Mouse (Mus musculus): ENCODE data around the gene Dnajb14. TPM values are rescaled to one million over a fixed set of nuclear protein-coding genes. Genes with fewer than 3 reads are reported as not detected.
A peak's percentile ranks its signal among the peaks of the same experiment; 100 is the strongest.
"Not testable (repeated sequence)": the region's sequence is repeated elsewhere in the genome, so short reads cannot be mapped to it uniquely, and the experiment has no call there.

The Dnajb14 gene
- polyA plus RNA-seq, 1 experiment = 2.5 TPM

DNA sequence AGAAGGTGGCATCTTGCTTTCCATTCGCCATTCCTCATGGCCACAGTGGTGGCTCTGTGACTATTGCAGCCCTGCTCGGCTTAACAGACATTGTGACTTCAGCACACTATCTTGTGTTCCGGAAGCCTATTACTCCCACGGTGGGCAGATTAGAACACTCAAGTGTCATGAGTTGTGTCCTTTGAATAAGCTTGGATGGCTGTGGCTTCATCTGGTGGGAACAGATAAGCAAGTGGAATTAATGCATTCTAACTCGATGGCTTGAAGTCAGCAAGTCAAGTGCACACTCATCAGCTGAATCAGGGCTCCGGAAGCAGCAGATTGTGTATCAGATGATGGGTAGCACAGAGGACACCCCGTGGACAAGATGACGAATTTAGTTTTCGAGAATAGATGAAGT, 90.4 kb downstream of the Dnajb14 start:
- H3K9me3 ChIP-seq = no peaks in the 10 kb centered on the region
- peaks cover 88% of the 10 kb centered on the region for H3K4me1 ChIP-seq
- H3K4me3 ChIP-seq (replicated peaks) = peak overlapping the region; percentile 3
- no peaks in the 10 kb centered on the region for H3K27me3 ChIP-seq (replicated peaks)
- peaks cover 93% of the 10 kb centered on the region for H3K36me3 ChIP-seq (replicated peaks; ENCODE audit: low read length)
- TF ChIP-seq GATA1 (IDR thresholded peaks at IDR 0.05; ENCODE audit: borderline replicate concordance, low read length) (peak; percentile 99), FLI1 (IDR thresholded peaks at IDR 0.05; ENCODE audit: low read length) (peak; percentile 70)

- Histone ChIP-seq H3K9me3 (no peaks in the 10 kb centered on the region), H3K36me3 (replicated peaks; ENCODE audit: low read length) (peaks cover 94% of the 10 kb centered on the region), H3K27me3 (replicated peaks) (no peaks in the 10 kb centered on the region), H3K4me1 (peaks cover 88% of the 10 kb centered on the region), H3K4me3 (replicated peaks) (peak overlapping the region; percentile 71)
- no peak for TF ChIP-seq FLI1 (IDR thresholded peaks at IDR 0.05; ENCODE audit: low read length)
- TF ChIP-seq GATA1 (IDR thresholded peaks at IDR 0.05; ENCODE audit: borderline replicate concordance, low read length) = no peak
Observed at GRCm38 (mm10) chr3:137958352-137958751, 90.9 kb downstream of the Dnajb14 start.

DNA sequence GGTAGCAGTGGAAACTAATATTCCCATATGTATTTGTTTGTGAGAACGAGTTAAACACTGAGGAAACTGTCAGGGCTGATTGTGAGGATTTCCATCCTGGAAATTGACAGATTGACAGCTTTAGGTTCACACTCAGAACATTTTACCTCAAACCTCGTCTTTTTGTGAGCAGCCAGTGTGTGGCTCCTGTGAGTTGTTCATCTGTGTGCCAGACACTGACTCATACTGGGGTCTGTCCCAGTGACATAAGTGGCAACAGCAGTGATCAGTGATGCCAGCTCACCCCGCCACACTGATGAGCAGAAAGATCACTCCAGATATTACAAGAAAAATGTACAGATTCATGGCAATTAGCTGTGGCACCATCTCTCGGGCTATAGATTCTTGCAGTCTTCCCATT, 92.0 kb downstream of the Dnajb14 start:
- Histone ChIP-seq H3K36me3 (replicated peaks; ENCODE audit: low read length) (peaks cover 93% of the 10 kb centered on the region), H3K9me3 (no peaks in the 10 kb centered on the region), H3K4me1 (peaks cover 88% of the 10 kb centered on the region), H3K27me3 (replicated peaks) (no peaks in the 10 kb centered on the region), H3K4me3 (replicated peaks) (no peak overlapping the region)
- TF ChIP-seq FLI1 (IDR thresholded peaks at IDR 0.05; ENCODE audit: low read length) (no peak), GATA1 (IDR thresholded peaks at IDR 0.05; ENCODE audit: borderline replicate concordance, low read length) (no peak)

DNA sequence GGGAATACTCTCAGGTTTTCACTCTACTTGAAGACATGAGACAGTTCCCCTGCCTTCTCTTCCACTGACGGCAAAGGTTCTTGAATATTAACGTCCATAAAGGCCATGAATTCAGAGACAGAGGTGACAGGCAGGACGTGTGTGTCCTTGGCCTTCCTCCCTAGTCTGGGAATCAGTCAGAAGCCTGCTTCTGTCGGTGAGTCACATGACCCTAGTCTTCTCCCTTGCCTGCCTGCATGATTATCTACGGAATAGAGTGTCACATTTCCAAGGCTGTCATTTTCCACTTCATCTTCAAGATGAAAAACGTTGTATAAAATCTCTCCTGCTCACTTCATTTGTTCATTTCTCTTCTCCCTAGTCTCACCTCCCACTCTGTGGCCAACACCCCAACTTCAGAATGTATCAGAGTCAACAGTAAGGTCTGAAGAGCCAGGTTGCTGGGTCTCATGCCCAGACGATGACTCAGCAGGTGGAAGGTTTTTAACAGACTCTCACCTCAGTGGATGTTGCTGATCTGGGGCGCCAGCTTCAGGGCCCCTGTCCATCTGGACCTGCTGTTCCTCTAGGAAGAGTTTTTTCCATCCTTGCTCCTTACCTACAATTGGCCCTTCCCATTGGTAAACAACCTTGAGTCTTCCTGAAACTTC, 94.4 kb downstream of the Dnajb14 start:
- Histone ChIP-seq H3K27me3 (replicated peaks) (no peaks in the 10 kb centered on the region), H3K4me3 (replicated peaks) (peak overlapping the region; percentile 59), H3K36me3 (replicated peaks; ENCODE audit: low read length) (peaks cover 93% of the 10 kb centered on the region), H3K4me1 (peaks cover 88% of the 10 kb centered on the region), H3K9me3 (no peaks in the 10 kb centered on the region)
- no peak for TF ChIP-seq FLI1 (IDR thresholded peaks at IDR 0.05; ENCODE audit: low read length)
- TF ChIP-seq GATA1 (IDR thresholded peaks at IDR 0.05; ENCODE audit: borderline replicate concordance, low read length) = no peak

- H3K4me1 ChIP-seq = peaks cover 88% of the 10 kb centered on the region
- peak overlapping the region; percentile 83 for H3K4me3 ChIP-seq (replicated peaks)
- no peaks in the 10 kb centered on the region for H3K9me3 ChIP-seq
- H3K27me3 ChIP-seq (replicated peaks) = no peaks in the 10 kb centered on the region
- H3K36me3 ChIP-seq (replicated peaks; ENCODE audit: low read length) = peaks cover 93% of the 10 kb centered on the region
- no peak for TF ChIP-seq GATA1 (IDR thresholded peaks at IDR 0.05; ENCODE audit: borderline replicate concordance, low read length)
- no peak for TF ChIP-seq FLI1 (IDR thresholded peaks at IDR 0.05; ENCODE audit: low read length)
Observed at GRCm38 (mm10) chr3:137963508-137963907, 96.0 kb downstream of the Dnajb14 start.

- H3K9me3 ChIP-seq; H3K27me3 ChIP-seq (replicated peaks): not testable (repeated sequence)
- Histone ChIP-seq H3K36me3 (replicated peaks; ENCODE audit: low read length) (peaks cover 94% of the 10 kb centered on the region), H3K4me1 (peaks cover 90% of the 10 kb centered on the region), H3K4me3 (replicated peaks) (peak overlapping the region; percentile 28)
Observed at GRCm38 (mm10) chr3:137964014-137964413, 96.5 kb downstream of the Dnajb14 start.

Other genes starting within 250 kb of the Dnajb14 start
- gene Ddit4l, start 246.1 kb upstream of the Dnajb14 start, polyA plus RNA-seq (2012; ENCODE audit: insufficient read depth, low replicate concordance) = not detected in 2 replicates
- gene Gm21962, start 196.2 kb upstream of the Dnajb14 start, polyA plus RNA-seq (2012; ENCODE audit: insufficient read depth, low replicate concordance) = not detected in 2 replicates
- 1,556 and 2,515 TPM in 2 replicates for gene H2afz, start 3.2 kb upstream of the Dnajb14 start, polyA plus RNA-seq (2012; ENCODE audit: insufficient read depth, low replicate concordance)
- 5.9 and 25.2 TPM in 2 replicates for gene Lamtor3, start 50.8 kb downstream of the Dnajb14 start, polyA plus RNA-seq (2012; ENCODE audit: insufficient read depth, low replicate concordance)
- 8.0 and 32.0 TPM in 2 replicates for gene Dapp1, start 113.9 kb downstream of the Dnajb14 start, polyA plus RNA-seq (2012; ENCODE audit: insufficient read depth, low replicate concordance)
- gene 1110002E22Rik, start 197.4 kb downstream of the Dnajb14 start, polyA plus RNA-seq (2012; ENCODE audit: insufficient read depth, low replicate concordance) = 0.03 TPM in 1 of 2 replicates, not detected in the other
- not detected in 2 replicates for gene Gm5105, start 199.7 kb downstream of the Dnajb14 start, polyA plus RNA-seq (2012; ENCODE audit: insufficient read depth, low replicate concordance)

Measured in megakaryocyte, embryonic 14.5 days (primary cell).